Mouse (Mus musculus) G1E-ER4 (cell line): Measurements from ENCODE around the gene Zfp638. TPM values are rescaled to one million over a fixed set of nuclear protein-coding genes. Genes with fewer than 3 reads are reported as not detected.

ENCODE experiments used
- GATA1 ChIP-seq: IDR thresholded peaks from one replicate; pipeline ENCODE4 v1.8.0; 2012; ENCODE audit warnings: low read length, inconsistent platforms
- polyA plus RNA-seq: library from polyadenylated mRNA; stranded (reverse); fragments of >175 nt; gene quantifications from 2 replicates; pipeline ENCODE4 v1.2.3, GENCODE M21; 2012

The Zfp638 gene
- polyA plus RNA-seq, 1 experiment = 4.3 TPM

DNA sequence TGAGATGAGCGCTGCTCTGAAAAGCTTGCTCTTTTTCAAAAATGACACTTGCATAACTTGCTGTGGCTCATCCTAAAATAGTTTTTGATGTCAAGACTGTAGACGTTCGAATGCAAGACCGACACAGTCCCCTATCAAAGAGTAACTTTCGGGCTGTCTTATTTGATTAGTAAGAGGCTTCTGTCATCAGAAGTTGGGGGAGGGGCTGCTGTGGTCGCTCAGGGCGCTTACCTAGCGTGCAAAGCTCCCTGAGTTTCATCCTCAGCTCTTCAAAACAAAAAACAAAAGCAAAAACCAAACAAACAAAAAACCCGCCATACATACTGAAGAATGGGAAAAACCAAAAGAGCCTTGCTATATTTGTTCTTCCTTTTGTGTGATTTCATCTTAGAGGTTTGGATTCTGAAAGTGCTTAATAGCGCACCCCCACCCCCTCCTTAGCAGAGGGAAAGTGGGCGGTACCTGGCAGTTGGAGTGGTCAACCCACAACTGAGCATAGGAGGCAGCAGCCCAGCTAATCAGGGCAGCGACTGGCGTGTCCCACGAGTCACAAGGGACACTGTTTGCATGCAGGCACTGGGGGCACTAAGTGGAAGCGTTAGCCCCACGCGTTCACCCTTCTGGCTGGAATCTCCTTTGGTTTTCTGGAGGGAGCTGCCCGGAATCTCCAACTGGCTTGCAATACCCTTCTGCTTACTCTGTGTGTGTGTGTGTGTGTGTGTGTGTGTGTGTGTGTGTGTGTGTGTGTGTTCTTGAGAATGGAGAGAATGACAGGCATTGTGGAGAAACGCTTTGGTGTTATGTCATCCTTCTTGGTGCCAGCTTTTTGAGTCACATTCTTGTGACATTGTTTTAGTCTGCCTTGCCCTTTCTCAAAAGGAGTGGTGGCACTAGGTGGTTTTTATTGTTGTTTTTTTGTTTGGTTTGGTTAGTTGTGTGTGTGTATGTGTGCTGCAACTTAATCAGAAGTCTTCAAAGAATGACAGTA lies 983 bp downstream of the Zfp638 start:
- TF ChIP-seq GATA1 = no peak

DNA sequence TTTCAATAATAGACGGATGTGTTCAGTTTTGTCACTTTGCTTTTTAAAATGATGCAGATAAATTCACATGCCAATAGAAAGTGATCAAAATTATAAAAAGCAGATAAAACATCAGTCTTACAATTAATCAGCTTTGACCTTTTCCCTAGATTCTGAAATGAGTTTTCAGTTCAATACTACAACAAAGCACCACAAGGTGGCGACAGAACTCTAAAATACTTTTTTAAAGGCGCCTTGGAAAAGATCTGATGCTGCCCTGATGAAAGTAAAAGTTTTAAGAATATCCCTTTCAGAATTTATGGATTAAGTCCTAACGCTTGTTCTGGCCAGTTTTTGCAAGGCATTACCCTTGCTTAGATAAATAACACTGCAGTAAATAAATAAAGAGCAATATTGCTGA lies 12.9 kb downstream of the Zfp638 start:
- no peak for TF ChIP-seq GATA1

DNA sequence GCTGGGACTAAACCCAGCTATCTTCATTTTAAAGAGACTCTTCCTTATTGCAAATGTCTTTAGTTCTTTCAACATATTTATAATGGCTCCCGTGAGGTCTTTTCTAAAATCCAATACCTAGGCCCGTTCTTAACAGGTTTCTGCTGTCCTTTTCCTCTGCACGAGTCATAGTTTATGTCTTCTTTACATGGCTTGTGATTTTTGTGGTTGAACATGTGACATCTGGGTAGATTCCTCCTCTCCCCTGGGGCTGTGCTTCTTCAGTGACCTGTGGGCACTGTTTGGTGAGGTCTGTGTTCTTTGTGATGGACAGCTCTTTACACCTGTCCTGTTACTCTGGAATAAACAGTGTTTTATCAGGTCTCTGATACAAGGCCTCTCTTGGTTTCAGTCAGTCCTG lies 19.9 kb downstream of the Zfp638 start:
- no peak for TF ChIP-seq GATA1

DNA sequence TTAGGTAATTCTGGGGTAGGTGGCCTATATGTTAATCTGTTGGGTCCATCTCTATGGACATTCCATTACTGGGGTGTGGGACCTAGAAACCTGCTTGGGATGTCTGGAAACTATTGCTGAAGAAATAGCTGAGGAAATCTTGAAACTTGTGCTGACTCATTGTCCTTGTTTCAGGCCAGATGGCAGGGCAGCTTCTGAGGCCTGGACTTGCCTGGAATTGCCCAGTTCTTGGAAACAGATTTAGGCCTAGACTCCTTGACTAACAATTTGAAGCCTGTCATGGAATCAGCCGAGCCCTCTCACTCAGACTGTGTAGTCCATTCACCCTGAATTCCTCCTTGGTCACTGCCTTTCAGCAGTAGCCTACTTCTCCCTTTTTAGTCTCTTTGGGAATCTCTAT lies 21.9 kb downstream of the Zfp638 start:
- no peak for TF ChIP-seq GATA1

DNA sequence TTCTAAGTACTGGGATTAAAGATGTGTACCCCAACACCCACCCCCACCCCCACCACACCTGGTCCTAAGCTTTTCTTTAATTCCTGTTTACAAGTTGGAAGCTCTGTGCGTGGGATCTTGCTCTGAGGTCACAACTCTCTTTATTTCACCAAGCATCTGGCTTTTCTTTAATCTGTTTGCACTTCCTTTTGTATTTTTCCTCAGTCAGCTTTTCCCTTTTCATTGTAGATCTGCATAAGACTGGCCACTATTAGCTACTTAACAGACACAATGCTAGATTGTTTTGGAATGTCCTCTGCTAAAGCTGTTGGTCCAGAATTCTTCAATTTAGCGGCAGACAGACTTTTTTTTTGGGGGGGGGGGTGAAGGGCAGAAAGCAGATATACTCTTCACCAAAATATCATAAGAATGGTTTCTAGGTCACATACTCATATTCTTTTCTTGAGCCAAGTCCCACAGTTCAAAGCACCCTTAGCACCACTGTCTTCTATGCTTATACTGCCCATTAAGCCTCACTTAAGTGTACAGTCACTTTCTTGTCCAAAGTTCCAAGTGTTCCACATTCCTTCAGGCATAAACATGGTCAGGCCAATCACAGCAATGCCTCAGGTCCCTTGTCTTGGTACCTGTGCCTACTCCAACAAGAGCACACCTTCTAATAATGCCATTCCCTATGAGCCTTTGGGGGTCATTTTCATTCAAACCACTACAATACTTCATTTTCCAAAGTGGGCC lies 23.5 kb downstream of the Zfp638 start:
- TF ChIP-seq GATA1 = no peak

DNA sequence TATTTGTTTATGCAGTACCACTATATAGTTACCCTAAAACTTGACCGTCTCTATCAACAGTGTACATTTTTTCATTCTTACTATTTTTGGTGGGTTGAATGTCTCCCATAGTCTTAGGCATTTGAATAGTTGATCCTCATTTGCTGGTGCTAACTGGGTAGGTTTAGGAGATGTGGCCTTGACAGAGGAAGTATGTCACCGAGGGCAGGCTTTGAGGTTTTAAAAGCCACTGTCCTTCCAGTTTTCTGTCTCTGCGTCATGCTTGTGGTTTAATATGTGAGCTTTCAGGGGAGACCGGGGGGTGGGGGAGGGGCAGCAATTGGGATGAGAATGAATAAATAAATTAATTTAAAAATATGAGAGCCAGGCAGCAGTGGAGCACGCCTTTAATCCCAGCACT lies 24.3 kb downstream of the Zfp638 start:
- TF ChIP-seq GATA1 = no peak

DNA sequence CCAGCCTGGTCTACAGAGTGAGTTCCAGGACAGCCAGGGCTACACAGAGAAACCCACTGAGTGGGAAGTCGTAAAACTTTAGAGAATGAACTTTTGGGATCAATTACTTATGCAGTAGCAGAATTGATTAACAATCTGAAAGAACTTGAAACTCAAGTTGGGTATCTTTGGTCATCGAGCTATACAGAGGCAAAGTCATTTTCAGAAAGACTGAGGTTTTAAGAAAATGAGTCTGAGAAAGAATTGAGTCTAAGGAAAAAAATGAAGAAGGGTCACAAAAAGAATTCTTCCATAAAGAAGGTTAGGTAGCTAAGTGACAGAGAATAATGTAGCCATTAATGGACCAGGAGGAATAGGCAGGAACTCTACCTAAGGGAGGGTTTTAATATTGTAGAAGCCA lies 24.8 kb downstream of the Zfp638 start:
- no peak for TF ChIP-seq GATA1

DNA sequence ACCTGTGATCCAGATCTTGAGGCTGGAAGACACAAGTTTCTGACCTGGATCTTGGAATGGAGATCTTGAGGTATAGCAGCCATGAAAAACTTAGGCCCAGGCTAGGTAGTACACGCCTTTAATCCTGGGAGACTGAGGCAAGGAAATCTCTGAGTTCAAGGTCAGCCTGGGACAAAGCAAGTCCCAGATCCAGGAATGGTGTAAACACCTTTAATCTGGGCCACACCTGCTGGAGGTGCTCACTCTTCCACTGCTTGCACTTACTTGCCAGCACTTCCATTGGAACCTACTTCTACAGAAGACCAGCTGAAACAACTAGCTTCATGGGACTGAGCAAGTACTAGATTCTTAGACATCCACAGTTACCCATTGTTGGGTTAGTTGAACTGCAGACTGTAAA lies 26.2 kb downstream of the Zfp638 start:
- no peak for TF ChIP-seq GATA1

DNA sequence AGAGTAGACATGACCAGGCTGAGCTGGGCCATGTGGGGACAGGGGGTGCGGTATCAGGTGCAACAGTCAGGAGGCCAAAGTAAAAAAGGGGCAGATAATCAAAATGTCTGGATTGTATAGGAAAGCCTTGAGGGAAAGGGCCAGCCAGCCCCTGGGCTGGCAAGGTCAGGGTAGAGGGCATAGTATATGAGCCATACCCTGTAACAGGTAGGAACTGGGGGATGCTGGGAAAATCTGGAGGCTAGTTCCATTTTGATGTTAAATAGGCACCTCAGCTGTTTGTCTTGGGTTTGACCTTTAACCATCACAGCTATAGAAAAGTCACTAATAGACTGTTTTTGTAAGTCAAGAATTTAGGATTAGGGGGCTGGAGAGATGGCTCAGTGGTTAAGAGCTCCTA lies 26.7 kb downstream of the Zfp638 start:
- TF ChIP-seq GATA1 = no peak

DNA sequence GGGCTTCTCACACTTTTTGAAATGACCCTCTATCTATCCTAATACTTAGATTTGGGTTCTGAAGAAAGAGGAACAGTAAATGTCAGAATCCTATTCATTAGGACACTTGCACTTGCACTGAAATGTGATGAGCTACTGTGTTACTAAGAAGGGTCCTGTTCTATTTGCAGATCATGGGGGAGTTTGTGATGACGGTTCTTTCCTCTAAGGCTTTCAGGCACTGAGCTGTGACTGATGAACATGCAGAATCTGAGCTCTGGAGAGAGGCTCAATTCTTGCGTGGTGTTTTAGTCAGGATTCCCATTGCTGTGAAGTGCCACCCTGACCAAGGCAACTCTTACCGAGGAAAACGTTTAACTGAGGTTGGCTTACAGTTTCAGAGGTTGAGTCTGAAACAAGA lies 32.2 kb downstream of the Zfp638 start:
- no peak for TF ChIP-seq GATA1

DNA sequence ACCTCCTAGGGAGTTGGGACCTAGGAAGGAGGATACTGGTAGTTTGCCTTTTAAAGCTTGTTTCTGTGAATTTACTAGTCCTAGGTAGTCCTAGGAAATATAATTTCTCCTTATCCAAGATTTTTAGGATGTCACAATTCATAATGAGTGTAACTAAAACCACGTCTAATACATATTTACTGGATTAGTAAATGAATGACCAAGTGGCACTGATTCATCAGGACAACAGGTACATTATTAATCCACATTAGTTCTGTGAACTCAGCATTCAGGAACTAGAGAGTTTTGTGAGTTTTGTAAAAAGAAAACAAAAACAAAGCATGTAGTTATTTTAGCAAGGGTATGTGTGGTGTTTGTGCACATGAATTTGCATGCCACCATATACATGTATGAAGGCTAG lies 38.4 kb downstream of the Zfp638 start:
- TF ChIP-seq GATA1 = no peak

DNA sequence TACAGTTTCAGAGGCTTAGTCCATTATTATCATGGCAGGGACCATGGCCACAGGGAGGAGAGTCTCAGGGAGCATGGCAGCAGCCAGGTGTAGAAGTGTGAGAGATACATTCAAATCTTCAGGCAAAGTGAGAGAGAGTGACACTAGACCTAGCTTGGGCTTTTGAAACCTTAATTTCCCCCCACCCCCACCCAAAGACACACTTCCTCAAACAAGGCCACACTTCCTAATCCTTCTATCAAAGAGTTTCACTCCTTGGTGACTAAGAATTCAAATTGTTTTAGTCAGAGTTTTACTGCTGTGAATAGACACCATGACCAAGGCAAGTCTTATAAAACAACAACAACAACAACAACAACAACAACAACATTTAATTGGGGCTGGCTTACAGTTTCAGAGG lies 39.8 kb downstream of the Zfp638 start:
- TF ChIP-seq GATA1 = no peak

DNA sequence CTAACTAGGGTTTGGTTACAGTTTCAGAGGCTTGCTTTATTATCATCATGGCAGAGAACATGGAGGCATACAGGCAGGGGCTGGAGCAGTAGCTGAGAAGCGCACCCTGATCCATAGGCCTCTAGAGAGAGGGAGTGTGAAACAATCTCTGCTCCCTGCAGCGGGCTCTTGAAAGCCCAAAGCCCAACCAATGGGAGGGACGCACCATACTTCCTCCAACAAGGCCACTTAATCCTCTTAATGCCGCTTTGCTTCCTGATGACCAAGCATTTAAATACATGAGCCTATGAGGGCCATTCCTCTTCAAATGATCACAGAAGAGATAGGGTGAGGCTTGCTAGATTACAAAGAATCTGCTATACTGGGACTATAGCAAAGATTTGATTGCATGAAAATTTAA lies 41.5 kb downstream of the Zfp638 start:
- no peak for TF ChIP-seq GATA1

DNA sequence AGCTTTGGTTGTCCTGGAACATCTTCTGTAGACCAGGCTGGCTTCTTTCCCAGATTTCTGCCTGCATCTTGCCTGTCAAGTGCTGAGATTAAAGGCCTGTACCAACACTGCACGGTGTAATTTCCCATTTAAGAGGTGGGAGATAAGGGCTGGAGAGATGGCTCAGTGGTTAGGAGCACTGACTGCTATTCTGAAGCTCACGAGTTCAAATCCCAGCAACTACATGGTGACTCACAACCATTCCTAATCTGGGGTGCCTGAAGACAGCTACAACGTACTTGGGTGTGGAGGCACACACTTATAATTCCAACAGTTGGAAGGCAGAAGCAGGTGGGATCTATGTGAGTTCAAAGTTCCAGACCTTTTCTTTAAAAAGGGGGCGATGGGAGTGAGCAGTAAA lies 46.8 kb downstream of the Zfp638 start:
- TF ChIP-seq GATA1 = no peak

DNA sequence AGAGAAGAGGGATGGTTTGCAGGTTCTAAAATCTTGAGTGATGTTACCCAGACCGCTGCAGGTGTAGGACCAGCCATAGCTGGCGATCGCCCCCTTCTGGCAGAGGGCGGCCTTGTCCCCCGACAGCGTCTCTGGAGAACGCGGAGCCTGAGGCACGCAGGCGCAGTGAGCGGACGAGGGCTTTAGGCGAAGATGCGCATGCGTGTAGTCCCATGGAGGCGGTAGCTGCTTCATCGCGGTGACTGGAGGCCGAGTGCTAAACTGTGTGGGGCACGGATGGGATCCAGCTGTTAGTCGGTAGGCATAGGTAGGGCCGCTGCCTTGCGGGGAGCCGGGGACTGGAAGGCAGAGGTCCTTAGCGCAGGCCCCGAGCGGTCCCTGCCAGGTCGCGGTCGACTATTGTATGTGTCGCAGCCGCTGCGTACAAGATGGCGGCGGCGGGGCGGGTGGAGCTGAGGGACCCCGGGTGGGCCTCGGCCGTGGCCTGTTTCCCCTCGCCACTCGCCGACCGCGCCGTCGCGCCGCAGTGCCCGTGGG lies 47.3 kb downstream of the Zfp638 start:
- no peak for TF ChIP-seq GATA1

DNA sequence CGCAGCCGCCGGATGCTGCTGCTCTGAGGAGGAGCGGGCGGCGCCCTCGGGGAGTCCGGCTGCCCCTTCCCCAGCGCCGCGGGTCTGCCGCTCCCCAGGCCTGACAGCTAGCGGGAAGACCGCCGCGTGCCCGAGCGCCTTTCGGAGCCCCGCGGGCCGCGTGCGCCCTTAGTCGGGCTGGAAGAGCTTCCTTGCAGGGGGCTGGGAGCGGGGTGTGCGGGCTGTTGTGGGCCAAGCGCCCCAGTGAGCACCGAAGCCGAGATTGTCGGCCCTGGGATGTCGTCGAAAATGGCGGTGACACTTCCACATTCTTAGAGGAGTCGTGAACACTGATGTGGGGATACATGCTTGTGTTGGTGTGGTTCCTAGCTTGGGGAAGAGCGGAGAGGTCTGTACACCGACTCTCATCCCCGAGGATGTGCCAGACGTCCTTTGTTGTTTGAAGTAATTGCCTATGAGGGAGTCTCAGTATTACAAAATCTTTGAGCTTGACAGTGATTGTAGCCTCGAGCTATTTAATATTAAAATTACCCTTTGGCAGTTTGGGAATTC lies 47.9 kb downstream of the Zfp638 start:
- no peak for TF ChIP-seq GATA1
